Mouse (Mus musculus): Measurements from ENCODE around the gene Baz2b. TPM values are rescaled to one million over a fixed set of nuclear protein-coding genes. Genes with fewer than 3 reads are reported as not detected.

Gene Baz2b
- polyA plus RNA-seq, 1 experiment from 2014 or later: 79.0 TPM

DNA sequence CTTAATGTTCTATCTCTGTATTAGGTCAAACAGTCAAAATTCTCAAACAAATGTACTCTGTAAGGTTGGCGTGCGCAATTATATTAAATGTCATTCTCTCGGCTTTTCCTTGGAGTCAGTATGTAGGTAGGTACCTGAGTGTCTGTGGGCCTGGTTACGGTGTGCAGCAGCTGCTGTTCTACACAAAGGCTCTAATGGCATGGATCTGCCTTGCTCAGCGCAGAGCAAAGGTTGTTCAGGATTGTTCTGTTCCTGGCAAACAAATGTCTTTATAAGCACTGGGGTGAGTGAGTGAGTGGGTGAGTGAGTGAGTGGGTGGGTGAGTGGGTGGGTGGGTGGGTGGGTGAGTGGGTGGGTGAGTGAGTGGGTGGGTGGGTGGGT is 206.0 kb downstream of the Baz2b start:
- Histone ChIP-seq H3K4me3 (no peak overlapping the region), H3K4me1 (replicated peaks) (no peaks in the 10 kb centered on the region), H3K9me3 (no peaks in the 10 kb centered on the region), H3K4me2 (no peak overlapping the region), H3K27me3 (no peaks in the 10 kb centered on the region), H3K9ac (no peak overlapping the region), H3K36me3 (peaks cover 29% of the 10 kb centered on the region), H3K27ac (replicated peaks) (no peak overlapping the region)
- ATAC-seq (ENCODE audit: low read depth): no peak
- 96% methylated on average over 5 of the region's 5 CpGs for WGBS

DNA sequence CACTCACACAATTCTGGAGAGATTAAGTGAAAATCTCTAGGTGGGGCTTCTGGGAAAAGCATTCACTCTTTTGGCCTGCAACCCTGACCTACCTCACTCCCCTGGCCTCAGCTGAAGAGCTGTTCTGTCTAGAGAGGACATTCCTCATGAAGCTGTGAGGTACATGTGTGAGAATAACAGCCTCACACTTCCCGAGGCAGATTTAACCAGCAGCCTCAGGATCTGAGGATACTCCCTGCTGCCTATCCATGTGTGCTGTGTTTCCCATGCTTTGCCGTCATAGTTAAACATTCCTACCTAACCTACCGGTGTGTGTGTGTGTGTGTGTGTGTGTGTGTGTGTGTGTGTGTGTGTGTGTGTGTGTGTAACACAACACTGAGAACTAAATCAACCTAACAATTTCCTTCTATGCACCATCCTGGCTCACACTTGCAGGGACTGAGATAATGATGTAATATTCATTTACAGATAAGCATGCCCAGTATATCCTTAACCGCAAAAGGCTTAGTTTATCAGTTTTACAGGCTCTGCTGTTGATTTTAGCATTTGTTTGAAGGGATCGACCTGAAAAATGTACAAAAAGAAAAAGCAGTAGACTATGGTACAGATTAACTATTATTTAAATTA is 206.5 kb downstream of the Baz2b start:
- no peaks in the 10 kb centered on the region for H3K4me1 ChIP-seq (replicated peaks)
- ATAC-seq (ENCODE audit: low read depth): no peak
- H3K4me3 ChIP-seq: no peak overlapping the region
- H3K36me3 ChIP-seq: peaks cover 29% of the 10 kb centered on the region
- no peak overlapping the region for H3K27ac ChIP-seq (replicated peaks)
- no peaks in the 10 kb centered on the region for H3K9me3 ChIP-seq
- 79% methylated on average over 5 of the region's 5 CpGs for WGBS
- no peak overlapping the region for H3K9ac ChIP-seq
- no peaks in the 10 kb centered on the region for H3K27me3 ChIP-seq
- no peak overlapping the region for H3K4me2 ChIP-seq

DNA sequence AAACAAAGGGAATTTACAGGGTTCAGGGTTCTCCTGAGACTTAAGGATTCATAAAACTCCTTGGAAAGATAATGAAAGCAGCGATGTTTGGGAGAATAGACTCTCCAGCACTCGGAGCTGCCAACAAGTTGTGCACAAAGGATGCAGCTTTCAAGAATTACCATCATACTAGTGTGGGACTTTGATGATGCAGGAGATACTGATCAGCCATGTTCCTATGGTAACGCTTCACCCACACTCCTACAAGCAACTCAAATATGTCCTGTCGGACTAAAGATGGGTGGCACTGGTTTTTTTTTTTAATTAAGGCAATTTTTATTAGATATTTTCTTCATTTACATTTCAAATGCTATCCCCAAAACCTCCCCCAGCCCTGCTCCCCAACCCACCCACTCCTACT is 209.4 kb downstream of the Baz2b start:
- H3K9ac ChIP-seq: no peak overlapping the region
- no peak overlapping the region for H3K4me3 ChIP-seq
- H3K4me2 ChIP-seq: no peak overlapping the region
- H3K36me3 ChIP-seq: peaks cover 22% of the 10 kb centered on the region
- no peaks in the 10 kb centered on the region for H3K27me3 ChIP-seq
- no peaks in the 10 kb centered on the region for H3K9me3 ChIP-seq
- 91% methylated on average over 4 of the region's 4 CpGs for WGBS
- no peak for ATAC-seq (ENCODE audit: low read depth)
- H3K27ac ChIP-seq (replicated peaks): no peak overlapping the region
- H3K4me1 ChIP-seq (replicated peaks): no peaks in the 10 kb centered on the region

DNA sequence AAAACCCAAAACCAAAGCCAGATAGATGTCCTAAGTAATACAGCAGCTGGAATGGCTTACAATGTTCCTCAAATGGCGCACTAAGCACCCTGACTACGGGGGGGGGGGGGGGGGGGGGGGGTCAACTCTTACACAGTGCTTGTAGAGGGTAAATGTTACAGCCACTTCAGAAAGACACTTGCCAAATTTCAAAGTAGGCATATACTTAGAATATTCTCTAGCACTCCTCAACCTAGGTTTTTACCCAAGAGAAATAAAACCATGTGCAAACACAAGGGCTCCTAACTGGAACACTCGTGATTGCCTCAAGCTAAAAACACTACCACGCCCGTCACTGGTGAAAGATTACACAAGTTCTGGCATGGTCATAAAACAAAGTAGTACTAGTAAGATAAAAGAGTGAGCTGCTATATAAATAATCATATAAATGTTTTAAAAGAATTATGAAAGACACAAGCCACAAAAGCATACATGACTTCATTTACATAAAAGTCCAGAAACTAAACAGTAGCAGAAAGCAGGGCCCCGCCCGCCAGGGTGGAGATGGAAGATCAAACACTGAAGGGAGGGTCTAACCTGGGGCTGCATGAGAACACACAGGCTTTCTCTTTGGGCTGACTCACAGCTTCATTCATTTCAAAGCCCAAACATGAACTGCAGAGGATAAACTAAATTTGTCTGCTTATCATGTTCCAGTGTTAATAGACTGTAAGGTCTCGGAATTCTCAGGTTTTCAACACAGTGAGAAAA is 212.0 kb downstream of the Baz2b start:
- WGBS: 83% methylated on average over 7 of the region's 8 CpGs
- H3K4me3 ChIP-seq: no peak overlapping the region
- no peaks in the 10 kb centered on the region for H3K27me3 ChIP-seq
- H3K4me2 ChIP-seq: no peak overlapping the region
- no peak for ATAC-seq (ENCODE audit: low read depth)
- peaks cover 6% of the 10 kb centered on the region for H3K4me1 ChIP-seq (replicated peaks)
- no peak overlapping the region for H3K9ac ChIP-seq
- H3K36me3 ChIP-seq: 0 out of 2 replicates have a peak, but pooled peaks cover 12% of the 10 kb centered on the region
- no peaks in the 10 kb centered on the region for H3K9me3 ChIP-seq
- no peak overlapping the region for H3K27ac ChIP-seq (replicated peaks)

DNA sequence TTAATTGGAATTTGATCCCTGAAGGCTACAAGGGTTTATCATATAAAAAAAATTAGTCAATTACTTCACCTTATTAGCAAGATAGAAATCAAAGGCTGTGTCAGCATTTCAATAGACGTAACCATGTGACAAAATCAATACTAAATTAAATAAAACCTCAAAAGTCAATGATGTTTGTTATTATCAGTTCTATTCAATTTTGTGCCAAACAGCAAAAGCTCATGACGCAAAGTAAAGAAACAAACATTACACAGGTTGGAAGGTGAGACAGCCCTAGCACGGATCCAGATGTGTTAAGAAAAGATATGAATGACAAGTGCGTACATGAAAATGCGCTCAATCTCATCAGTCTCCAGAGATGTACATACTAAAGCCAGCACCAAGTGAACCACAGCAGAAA is 212.7 kb downstream of the Baz2b start:
- Histone ChIP-seq H3K4me3 (no peak overlapping the region), H3K36me3 (0 out of 2 replicates have a peak, but pooled peaks cover 14% of the 10 kb centered on the region), H3K9me3 (no peaks in the 10 kb centered on the region), H3K4me2 (no peak overlapping the region), H3K4me1 (replicated peaks) (peaks cover 12% of the 10 kb centered on the region), H3K27ac (replicated peaks) (no peak overlapping the region), H3K27me3 (no peaks in the 10 kb centered on the region), H3K9ac (no peak overlapping the region)
- no peak for ATAC-seq (ENCODE audit: low read depth)
- 94% methylated on average over 5 of the region's 5 CpGs for WGBS

DNA sequence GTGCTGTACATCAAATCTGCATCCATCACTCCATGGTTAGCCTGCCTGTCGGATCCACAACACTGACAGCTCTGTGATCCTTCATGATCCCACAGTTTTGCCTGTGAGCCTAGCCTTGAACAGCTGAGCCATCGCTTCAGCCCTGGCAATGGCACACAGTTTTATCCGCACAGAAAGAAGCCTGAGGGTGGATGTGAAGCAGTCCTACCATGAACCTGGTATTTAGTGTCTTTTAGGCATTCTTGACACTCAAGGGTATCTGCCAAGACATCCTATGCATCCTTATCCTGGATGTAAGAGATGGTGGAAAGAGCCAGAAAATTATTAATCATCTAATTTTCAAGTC is 216.5 kb downstream of the Baz2b start:
- Histone ChIP-seq H3K27me3 (no peaks in the 10 kb centered on the region), H3K9me3 (no peaks in the 10 kb centered on the region), H3K36me3 (0 out of 2 replicates have a peak, but pooled peaks cover 5% of the 10 kb centered on the region), H3K27ac (replicated peaks) (no peak overlapping the region), H3K4me1 (replicated peaks) (peaks cover 19% of the 10 kb centered on the region), H3K4me3 (no peak overlapping the region), H3K4me2 (no peak overlapping the region), H3K9ac (no peak overlapping the region)
- WGBS: 51% methylated on average over 3 of the region's 3 CpGs
- no peak for ATAC-seq (ENCODE audit: low read depth)

DNA sequence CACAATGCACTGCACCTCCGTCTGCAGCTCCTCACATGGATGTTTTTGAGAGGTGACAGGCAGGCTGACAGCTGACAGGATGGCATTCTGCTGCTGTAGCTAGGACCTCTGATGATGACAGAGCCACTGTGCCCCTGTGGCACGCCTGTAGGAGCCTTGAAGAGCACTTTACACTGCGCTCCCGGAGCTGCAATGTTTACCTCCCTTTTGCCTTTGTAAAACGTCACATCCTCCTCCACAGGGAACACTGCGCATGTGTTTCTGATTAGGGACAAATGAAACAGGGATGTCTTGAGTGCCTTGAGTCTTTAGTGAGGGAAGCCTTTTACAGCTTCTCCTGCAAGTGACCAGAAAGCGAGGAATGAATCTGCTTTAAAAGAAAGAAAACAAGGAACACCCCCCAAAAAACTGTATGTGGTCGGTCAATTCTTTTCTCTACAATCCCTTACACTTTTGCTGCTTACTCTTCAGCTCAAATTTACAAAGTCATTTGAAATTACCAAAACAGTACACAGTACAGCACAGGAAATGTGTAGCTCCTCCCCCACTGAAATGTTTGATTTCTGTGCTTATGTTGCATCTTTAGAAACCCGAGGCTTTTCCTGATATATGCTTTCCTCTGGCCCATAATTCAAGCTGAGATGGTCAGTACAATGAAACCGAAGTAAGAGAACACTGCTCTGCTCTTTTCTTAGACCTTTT is 217.0 kb downstream of the Baz2b start:
- 49% methylated on average over 10 of the region's 10 CpGs for WGBS
- Histone ChIP-seq H3K9ac (no peak overlapping the region), H3K4me2 (no peak overlapping the region), H3K36me3 (0 out of 2 replicates have a peak, but pooled peaks cover 5% of the 10 kb centered on the region), H3K4me3 (no peak overlapping the region), H3K27ac (replicated peaks) (peak overlapping the region; percentile 39), H3K4me1 (replicated peaks) (peaks cover 20% of the 10 kb centered on the region), H3K9me3 (no peaks in the 10 kb centered on the region), H3K27me3 (no peaks in the 10 kb centered on the region)
- 0 out of 2 replicates have a peak, but pooled peaks have one; percentile 40 for ATAC-seq (ENCODE audit: low read depth)

DNA sequence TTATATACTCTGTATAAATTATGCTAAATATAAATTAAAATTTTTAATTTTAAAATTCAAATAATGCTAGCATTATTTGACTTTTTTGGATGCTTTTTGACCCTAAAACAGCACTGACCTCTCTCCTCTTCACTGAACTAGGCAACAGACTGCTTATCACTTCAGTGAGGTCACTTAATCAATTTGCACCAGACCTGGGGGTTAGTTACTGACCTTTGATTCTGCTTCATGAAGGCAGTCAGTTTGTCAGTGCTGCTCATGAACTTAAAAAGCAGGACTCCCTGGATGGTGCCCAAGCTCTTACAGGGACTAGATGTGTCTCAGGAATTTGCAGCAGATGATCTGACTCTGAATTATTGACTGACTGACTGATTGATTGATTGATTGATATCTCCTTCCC is 217.9 kb downstream of the Baz2b start:
- no peak overlapping the region for H3K9ac ChIP-seq
- 0 out of 2 replicates have a peak overlapping the region, but pooled peaks have one; percentile 39 for H3K27ac ChIP-seq (replicated peaks)
- no peaks in the 10 kb centered on the region for H3K27me3 ChIP-seq
- 0 out of 2 replicates have a peak, but pooled peaks cover 5% of the 10 kb centered on the region for H3K36me3 ChIP-seq
- no peaks in the 10 kb centered on the region for H3K9me3 ChIP-seq
- H3K4me2 ChIP-seq: no peak overlapping the region
- no peak for ATAC-seq (ENCODE audit: low read depth)
- H3K4me3 ChIP-seq: no peak overlapping the region
- H3K4me1 ChIP-seq (replicated peaks): peaks cover 20% of the 10 kb centered on the region

DNA sequence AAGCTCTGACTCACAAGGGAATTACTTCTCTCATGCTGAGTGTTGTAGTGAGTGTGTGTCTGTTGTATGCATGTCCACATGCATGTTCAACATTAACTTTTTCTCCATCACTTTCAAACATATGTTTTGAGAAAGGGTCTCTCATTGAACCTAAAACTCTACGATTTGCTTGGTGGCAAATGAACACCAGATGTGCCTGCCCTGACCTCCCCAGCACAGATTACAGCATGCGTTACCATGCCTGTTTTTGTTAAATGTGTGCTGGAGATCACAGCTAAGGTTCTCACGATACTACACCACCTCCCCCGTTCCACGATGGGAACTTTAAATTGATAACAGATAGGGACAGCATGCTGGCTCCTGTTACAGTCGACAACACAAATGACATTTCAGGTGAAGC is 222.1 kb downstream of the Baz2b start:
- peaks cover 13% of the 10 kb centered on the region; the same call in 1 of the 2 replicates for H3K4me1 ChIP-seq (replicated peaks)
- 73% methylated on average over 6 of the region's 6 CpGs for WGBS

DNA sequence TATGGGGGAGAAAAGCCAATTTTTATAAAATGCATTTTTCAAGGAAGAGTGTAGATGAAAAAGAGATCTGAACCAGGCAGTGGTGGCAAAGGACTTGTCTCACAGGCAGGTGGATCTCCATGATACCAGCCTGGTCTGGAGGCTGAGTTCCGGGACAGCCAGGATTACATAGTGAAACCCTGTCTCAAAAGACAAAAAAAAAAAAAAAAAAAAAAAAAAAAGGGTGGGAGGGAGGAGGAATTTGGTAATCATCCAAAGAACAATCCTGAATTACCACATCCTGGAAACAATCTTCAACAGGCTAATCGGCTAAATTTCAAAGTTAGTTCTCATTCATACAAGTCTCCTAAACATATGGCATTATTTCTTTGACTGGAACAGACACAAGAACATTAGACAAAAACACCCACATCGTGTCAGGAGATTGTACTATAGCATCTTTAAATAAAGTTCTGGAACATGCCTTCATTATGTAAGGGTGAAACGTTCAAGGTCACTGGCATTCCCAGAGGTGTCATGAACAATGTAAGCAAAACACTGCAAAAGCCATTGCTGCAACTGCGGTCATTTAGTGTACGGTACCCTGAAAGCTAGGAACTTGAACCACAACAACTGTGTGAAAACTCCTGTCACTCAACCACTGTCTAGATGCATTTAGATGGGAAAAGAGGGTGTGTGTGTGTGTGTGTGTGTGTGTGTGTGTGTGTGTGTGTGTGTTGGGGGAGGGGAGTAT is 230.0 kb downstream of the Baz2b start:
- 68% methylated on average over 6 of the region's 6 CpGs for WGBS
- H3K36me3 ChIP-seq: peaks cover 28% of the 10 kb centered on the region
- H3K27me3 ChIP-seq: no peaks in the 10 kb centered on the region
- no peak overlapping the region for H3K9ac ChIP-seq
- H3K4me2 ChIP-seq: no peak overlapping the region
- no peaks in the 10 kb centered on the region for H3K9me3 ChIP-seq
- no peaks in the 10 kb centered on the region for H3K4me1 ChIP-seq (replicated peaks)
- H3K27ac ChIP-seq (replicated peaks): no peak overlapping the region
- ATAC-seq (ENCODE audit: low read depth): no peak
- H3K4me3 ChIP-seq: no peak overlapping the region

More for the DNA sequence above, 222.1 kb downstream of the Baz2b start:
- Histone ChIP-seq H3K4me3 (no peak overlapping the region), H3K36me3 (0 out of 2 replicates have a peak, but pooled peaks cover 5% of the 10 kb centered on the region), H3K4me2 (no peak overlapping the region), H3K27me3 (no peaks in the 10 kb centered on the region), H3K27ac (replicated peaks) (no peak overlapping the region), H3K9ac (no peak overlapping the region), H3K9me3 (no peaks in the 10 kb centered on the region)
- ATAC-seq (ENCODE audit: low read depth): no peak

DNA sequence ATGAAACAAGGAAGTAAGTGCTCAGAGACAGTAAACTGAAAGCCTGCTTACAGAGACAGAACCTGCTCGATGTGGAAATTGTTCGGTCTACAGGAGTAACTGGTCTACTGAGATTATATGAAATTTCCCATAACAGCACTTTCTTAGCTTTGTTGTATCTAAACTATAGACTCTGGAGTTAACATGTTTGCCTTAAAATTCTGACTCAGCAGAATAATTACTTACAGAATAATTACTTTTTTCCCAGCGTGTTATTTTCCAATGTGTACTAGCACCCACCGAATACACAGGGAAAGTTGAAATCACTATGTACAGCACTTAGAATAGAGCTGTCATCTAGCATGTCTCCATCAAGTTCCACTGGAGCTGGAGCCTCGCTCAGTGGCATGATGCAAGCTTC is 233.0 kb downstream of the Baz2b start:
- ATAC-seq (ENCODE audit: low read depth): no peak
- 93% methylated on average over 5 of the region's 5 CpGs for WGBS
- H3K4me1 ChIP-seq (replicated peaks): no peaks in the 10 kb centered on the region
- no peak overlapping the region for H3K9ac ChIP-seq
- no peak overlapping the region for H3K4me3 ChIP-seq
- H3K4me2 ChIP-seq: no peak overlapping the region
- no peaks in the 10 kb centered on the region for H3K9me3 ChIP-seq
- H3K36me3 ChIP-seq: peaks cover 31% of the 10 kb centered on the region
- no peaks in the 10 kb centered on the region for H3K27me3 ChIP-seq
- no peak overlapping the region for H3K27ac ChIP-seq (replicated peaks)

DNA sequence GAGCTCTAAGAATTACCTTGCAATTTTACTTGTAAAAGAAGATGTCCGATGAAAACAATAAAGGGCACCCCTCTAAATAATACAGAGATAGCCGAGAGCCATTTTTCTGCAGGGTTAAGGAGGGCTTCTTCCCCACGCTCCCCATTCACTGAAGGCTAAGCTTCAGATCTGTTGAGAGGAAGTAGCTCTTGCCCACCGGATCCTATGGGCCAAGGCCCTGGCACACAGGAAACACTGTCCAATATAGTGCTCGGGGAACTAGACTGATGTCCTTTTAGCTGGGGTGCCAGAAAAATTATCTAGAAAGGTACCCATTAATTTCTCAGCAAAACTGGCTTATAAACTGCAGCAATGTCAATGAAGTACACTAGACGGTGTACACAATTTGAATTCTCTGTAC is 233.9 kb downstream of the Baz2b start:
- Histone ChIP-seq H3K4me1 (replicated peaks) (no peaks in the 10 kb centered on the region; the same call in 1 of the 2 replicates), H3K36me3 (peaks cover 31% of the 10 kb centered on the region), H3K4me2 (no peak overlapping the region), H3K9me3 (no peaks in the 10 kb centered on the region), H3K27ac (replicated peaks) (no peak overlapping the region), H3K4me3 (no peak overlapping the region), H3K9ac (no peak overlapping the region), H3K27me3 (no peaks in the 10 kb centered on the region)
- no peak for ATAC-seq (ENCODE audit: low read depth)
- WGBS: 93% methylated on average over 6 of the region's 6 CpGs

Data from neural tube, embryonic 13.5 days (tissue).